In genomic region chr3:28162346-28162745, GRCm38 (mm10) we compare ENCODE assay signal across 24 mouse cellular contexts.
DNase-seq lines count a peak whose midpoint lies in the region; ATAC-seq lines count a peak whose summit lies in the region.
"Had no signal": no experiment of that assay in that cellular context is flagged by ENCODE, and none has a peak within 500 bp of the region (broad histone marks: within the 10 kb centered on the region; RNA-seq: fewer than 3 reads in every experiment).

No protein-coding gene starts in this region.

- no peak overlapping the region for H3K4me3 ChIP-seq in midbrain, embryonic 10.5 days
- no peak overlapping the region for H3K4me3 ChIP-seq in midbrain, embryonic 16.5 days (ENCODE audit: low read depth, low read length)
- H3K4me3 ChIP-seq: embryonic facial prominence, embryonic 10.5 days; embryonic facial prominence, embryonic 12.5 days; forebrain, embryonic 13.5 days; forebrain, embryonic 15.5 days had no signal

- H3K9ac ChIP-seq in midbrain, embryonic 16.5 days (ENCODE audit: low read depth, low read length): no peak overlapping the region
- H3K9ac ChIP-seq: embryonic facial prominence, embryonic 12.5 days; forebrain, embryonic 13.5 days; forebrain, embryonic 15.5 days had no signal

- no peak for ATAC-seq in midbrain, embryonic 16.5 days
- ATAC-seq: activated CD4-positive, CD25-positive, alpha-beta regulatory T cell, adult 4 months; CD4-positive, CD25-positive, alpha-beta regulatory T cell, adult 4 months; forebrain, embryonic 13.5 days; forebrain, embryonic 15.5 days; Patski had no signal

- H3K27ac ChIP-seq in midbrain, embryonic 10.5 days (replicated peaks): no peak overlapping the region
- H3K27ac ChIP-seq in midbrain, embryonic 16.5 days (ENCODE audit: low read length): no peak overlapping the region
- H3K27ac ChIP-seq: embryonic facial prominence, embryonic 10.5 days; embryonic facial prominence, embryonic 12.5 days; forebrain, embryonic 13.5 days; forebrain, embryonic 15.5 days had no signal

- H3K36me3 ChIP-seq in midbrain, embryonic 10.5 days: no peaks in the 10 kb centered on the region
- H3K36me3 ChIP-seq in midbrain, embryonic 16.5 days (ENCODE audit: control insufficient read depth, insufficient read depth, low read length): no peaks in the 10 kb centered on the region
- H3K36me3 ChIP-seq: embryonic facial prominence, embryonic 10.5 days; embryonic facial prominence, embryonic 12.5 days; forebrain, embryonic 15.5 days; G1E had no signal

- DNase-seq in heart, adult 11 months: peak; percentile 75
- no peak for DNase-seq in heart, adult 18-20 months
- DNase-seq in midbrain, embryonic 10.5 days (ENCODE audit: low spot score): peak; percentile 10
- peak; percentile 1 for DNase-seq in urinary bladder, postnatal 14 days (ENCODE audit: low spot score)
- DNase-seq in urinary bladder, adult 18-20 months (ENCODE audit: low spot score in 2 of 2): no peak
- DNase-seq: adrenal gland, adult 8-10 months; adrenal gland, postnatal 14 days; adrenal gland, postnatal 36 days; B cell, adult 2 months; cerebellum, adult 11-12 months; cerebellum, adult 2 months; cerebellum, adult 9-10 months; cerebellum, postnatal 10 days; cerebellum, postnatal 25 days had no signal

- no peak overlapping the region for H3K4me2 ChIP-seq in midbrain, embryonic 16.5 days (ENCODE audit: low read length)
- H3K4me2 ChIP-seq: embryonic facial prominence, embryonic 12.5 days; forebrain, embryonic 13.5 days; forebrain, embryonic 15.5 days had no signal

- no peaks in the 10 kb centered on the region for H3K9me3 ChIP-seq in midbrain, embryonic 10.5 days (replicated peaks)
- H3K9me3 ChIP-seq in midbrain, embryonic 16.5 days (replicated peaks; ENCODE audit: control insufficient read depth, low read length, poor library complexity, severe bottlenecking): no peaks in the 10 kb centered on the region
- H3K9me3 ChIP-seq: embryonic facial prominence, embryonic 10.5 days; embryonic facial prominence, embryonic 12.5 days; forebrain, embryonic 13.5 days; forebrain, embryonic 15.5 days; G1E had no signal

- H3K27me3 ChIP-seq in midbrain, embryonic 10.5 days (ENCODE audit: low read depth, poor library complexity, severe bottlenecking): no peaks in the 10 kb centered on the region
- no peaks in the 10 kb centered on the region for H3K27me3 ChIP-seq in midbrain, embryonic 16.5 days (ENCODE audit: control insufficient read depth, insufficient read depth, low read depth, low read length)
- H3K27me3 ChIP-seq: CH12.LX; embryonic facial prominence, embryonic 12.5 days; forebrain, embryonic 13.5 days; forebrain, embryonic 15.5 days; Patski had no signal

- 88% methylated on average over 4 of the region's 4 CpGs for WGBS in midbrain, embryonic 10.5 days
- 92% methylated on average over 4 of the region's 4 CpGs for WGBS in midbrain, embryonic 16.5 days

- H3K4me1 ChIP-seq in midbrain, embryonic 10.5 days: no peaks in the 10 kb centered on the region
- H3K4me1 ChIP-seq in midbrain, embryonic 16.5 days (ENCODE audit: control insufficient read depth, insufficient read depth, low read length): no peaks in the 10 kb centered on the region
- H3K4me1 ChIP-seq: embryonic facial prominence, embryonic 10.5 days; embryonic facial prominence, embryonic 12.5 days; forebrain, embryonic 13.5 days; forebrain, embryonic 15.5 days had no signal

Comparison
In these comparisons a context has a peak if more than half of its experiments do, and no peak if none do; other contexts are left out.
1. DNase-seq: peak in heart, adult 11 months (single experiment), midbrain, embryonic 10.5 days (single experiment) and urinary bladder, postnatal 14 days (single experiment); none in heart, adult 18-20 months (0 of 2) and urinary bladder, adult 18-20 months (0 of 2).